Mouse (Mus musculus) stomach, embryonic 16.5 days (tissue): ENCODE measurements at regions not wholly inside any gene's neighbourhood (a gene's known extent, or its start where the extent isn't known, plus 50 kb on each side); places are given as distances from the start of the nearest gene placed in this dataset.

Experiments
- ATAC-seq: fragments of 200-750 bp; cut with Nextera tagmentation; 2 replicates; pipeline ENCODE4 v1.8.0; 2017; ENCODE audit warnings: moderate number of reproducible peaks, moderate TSS enrichment; ENCODE audit not compliant: insufficient read depth, low FRiP score
- H3K27ac ChIP-seq: fragments of 300-500 bp; sonication (generic); 2 replicates; pipeline ENCODE4 v1.5.1; 2014; ENCODE audit warnings: low read length
- H3K27me3 ChIP-seq: fragments of 300-500 bp; sonication (generic); 2 replicates; pipeline ENCODE4 v1.6.1; 2014; ENCODE audit warnings: low read length, control low read depth, mixed read lengths; ENCODE audit not compliant: control insufficient read depth, insufficient read depth
- H3K36me3 ChIP-seq: fragments of 300-500 bp; sonication (generic); 2 replicates; pipeline ENCODE4 v1.6.1; 2014; ENCODE audit warnings: low read length; ENCODE audit not compliant: control insufficient read depth, insufficient read depth
- H3K4me1 ChIP-seq: fragments of 300-500 bp; sonication (generic); 2 replicates; pipeline ENCODE4 v1.6.1; 2014; ENCODE audit warnings: low read length, control low read depth, mixed read lengths; ENCODE audit not compliant: control insufficient read depth, insufficient read depth
- H3K4me2 ChIP-seq: fragments of 300-500 bp; sonication (generic); 2 replicates; pipeline ENCODE4 v1.6.1; 2014; ENCODE audit warnings: low read depth, low read length, mixed read lengths
- H3K4me3 ChIP-seq: fragments of 300-500 bp; sonication (generic); replicated peaks from 2 replicates; pipeline ENCODE4 v1.5.1; 2014; ENCODE audit warnings: mild to moderate bottlenecking, low read length
- H3K9ac ChIP-seq: fragments of 300-500 bp; sonication (generic); 2 replicates; pipeline ENCODE4 v1.6.1; 2014; ENCODE audit warnings: low read length
- H3K9me3 ChIP-seq: fragments of 300-500 bp; sonication (generic); replicated peaks from 2 replicates; pipeline ENCODE4 v1.6.1; 2016; ENCODE audit warnings: low read length, control low read depth; ENCODE audit not compliant: control insufficient read depth
- WGBS: fragments of 180-500 bp; shearing (Covaris S2); extraction: QIAGEN DNeasy Blood & Tissue Kit; methylation state at CpG from one replicate; pipeline ENCODE4 v1.1.7; 2014; 5-methylcytosine and 5-hydroxymethylcytosine counted together

DNA sequence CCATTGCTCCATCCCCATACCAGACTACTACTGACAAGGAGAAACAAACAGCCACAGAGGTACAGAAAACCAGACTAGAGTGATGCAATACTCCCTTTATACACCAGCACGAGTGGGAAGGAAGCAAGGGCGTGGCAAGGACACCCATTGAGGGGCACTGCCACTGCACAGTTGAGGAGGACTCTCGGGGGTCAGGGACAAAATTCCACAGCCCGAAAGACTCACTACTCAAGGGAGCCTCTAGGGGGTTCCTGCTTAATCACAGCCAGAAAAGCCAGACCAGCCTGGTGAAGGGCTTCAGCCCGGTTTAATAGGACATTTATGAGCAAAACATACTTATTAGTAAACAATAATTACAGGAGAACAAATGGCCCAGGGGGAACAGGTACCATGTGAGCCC, 146.0 kb upstream of the Zfp703 start:
- Histone ChIP-seq H3K4me1 (peaks cover 41% of the 10 kb centered on the region), H3K27me3 (no peaks in the 10 kb centered on the region), H3K27ac (no peak overlapping the region), H3K36me3 (no peaks in the 10 kb centered on the region), H3K9me3 (no peaks in the 10 kb centered on the region), H3K4me2 (no peak overlapping the region), H3K4me3 (no peak overlapping the region), H3K9ac (no peak overlapping the region)
- WGBS = 30% methylated on average over 5 of the region's 5 CpGs
- no peak for ATAC-seq

DNA sequence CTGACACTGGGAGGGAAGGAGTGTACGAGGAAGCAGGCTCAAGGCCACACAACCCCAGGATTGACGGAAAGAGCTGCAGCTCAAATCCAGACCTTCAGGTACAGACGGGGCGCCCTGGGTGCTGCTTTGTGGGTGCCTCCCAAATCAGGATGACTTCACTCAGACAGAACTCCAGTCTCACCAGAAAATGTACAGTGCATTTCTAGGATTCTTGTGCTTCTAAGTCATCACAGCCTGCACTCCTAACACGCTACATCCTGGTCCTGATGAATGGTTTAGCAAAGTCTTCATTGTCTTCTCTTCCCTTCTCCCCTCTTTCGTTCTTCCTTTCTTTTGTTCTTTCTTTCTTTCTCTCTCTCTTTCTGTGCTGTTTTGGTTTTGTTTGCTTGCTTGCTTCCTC, 145.3 kb upstream of the Zfp703 start:
- Histone ChIP-seq H3K27me3 (no peaks in the 10 kb centered on the region), H3K9me3 (no peaks in the 10 kb centered on the region), H3K4me3 (no peak overlapping the region), H3K27ac (0 out of 2 replicates have a peak overlapping the region, but pooled peaks have one; percentile 9), H3K36me3 (no peaks in the 10 kb centered on the region), H3K4me1 (peaks cover 41% of the 10 kb centered on the region), H3K4me2 (no peak overlapping the region), H3K9ac (no peak overlapping the region)
- no peak for ATAC-seq
- WGBS = 61% methylated on average over 6 of the region's 6 CpGs

DNA sequence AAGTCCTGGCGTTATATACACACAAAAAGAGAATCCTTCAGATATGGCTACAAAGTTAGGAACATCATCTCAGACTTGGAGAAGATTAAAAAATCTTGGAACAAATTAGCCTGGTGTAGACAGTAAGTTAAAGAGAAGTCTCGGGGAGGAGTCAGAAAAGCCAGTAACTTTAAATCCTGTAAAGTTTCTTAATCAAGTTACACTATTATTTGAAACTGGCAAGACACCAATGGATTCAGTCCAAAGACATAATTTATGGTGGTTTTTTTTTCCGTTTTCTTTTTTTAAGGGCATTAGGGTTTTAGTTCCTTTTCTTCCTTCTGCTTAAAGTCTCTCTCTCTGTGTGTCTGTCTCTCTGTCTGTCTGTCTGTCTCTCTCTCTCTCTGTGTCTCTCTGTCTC, 144.6 kb upstream of the Zfp703 start:
- Histone ChIP-seq H3K27me3 (no peaks in the 10 kb centered on the region), H3K4me3 (no peak overlapping the region), H3K27ac (no peak overlapping the region; the same call in 1 of the 2 replicates), H3K9ac (no peak overlapping the region), H3K4me1 (peaks cover 41% of the 10 kb centered on the region), H3K4me2 (no peak overlapping the region), H3K36me3 (no peaks in the 10 kb centered on the region), H3K9me3 (no peaks in the 10 kb centered on the region)
- ATAC-seq = no peak
- WGBS = 47% methylated on average over 3 of the region's 3 CpGs

DNA sequence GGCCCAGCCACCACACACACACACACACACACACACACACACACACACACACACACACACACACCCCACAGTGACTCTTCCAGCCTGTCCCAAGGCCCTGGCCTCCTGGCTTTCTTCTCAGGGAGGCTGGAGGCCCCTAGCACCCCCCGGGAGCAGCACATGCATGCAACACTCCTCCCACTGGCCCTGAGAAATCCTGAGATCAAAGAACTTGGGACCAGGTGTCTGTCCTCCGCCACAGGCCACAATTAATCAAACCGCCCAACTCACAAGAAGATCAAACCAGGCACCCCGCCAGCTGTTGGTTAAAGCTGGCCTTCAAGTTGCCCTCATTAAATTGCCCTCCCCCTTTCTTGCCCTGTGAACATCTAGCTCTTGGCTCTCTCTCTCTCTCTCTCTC, 143.8 kb upstream of the Zfp703 start:
- Histone ChIP-seq H3K4me3 (no peak overlapping the region), H3K27me3 (no peaks in the 10 kb centered on the region), H3K4me2 (no peak overlapping the region), H3K9me3 (no peaks in the 10 kb centered on the region), H3K36me3 (no peaks in the 10 kb centered on the region), H3K4me1 (peaks cover 39% of the 10 kb centered on the region), H3K9ac (no peak overlapping the region), H3K27ac (no peak overlapping the region)
- 23% methylated on average over 4 of the region's 4 CpGs for WGBS
- ATAC-seq = peak; percentile 65; the same call in 1 of the 2 replicates

DNA sequence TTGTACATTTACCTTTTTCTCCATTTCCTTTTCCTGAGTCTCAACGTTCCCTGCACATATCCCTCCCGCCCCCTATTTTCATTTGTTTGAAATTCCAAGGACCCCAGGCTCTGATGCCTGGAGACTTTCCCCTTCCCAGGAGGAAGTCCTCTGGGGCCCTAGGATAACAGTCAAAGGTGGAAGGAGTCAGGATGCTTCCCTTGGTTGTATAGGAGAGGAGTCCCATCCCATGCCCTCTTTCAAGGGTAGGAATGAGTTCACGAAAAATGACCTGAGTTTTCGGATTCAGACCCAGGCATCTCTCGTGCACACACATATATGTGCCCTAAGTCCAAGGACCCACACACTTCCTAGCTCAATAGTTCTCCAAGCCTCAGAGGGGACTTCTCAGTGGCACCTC, 143.3 kb upstream of the Zfp703 start:
- no peaks in the 10 kb centered on the region for H3K9me3 ChIP-seq
- 54% methylated on average over 5 of the region's 5 CpGs for WGBS
- no peak overlapping the region for H3K27ac ChIP-seq
- no peaks in the 10 kb centered on the region for H3K36me3 ChIP-seq
- no peak overlapping the region for H3K4me3 ChIP-seq
- H3K4me1 ChIP-seq = peaks cover 34% of the 10 kb centered on the region
- no peak overlapping the region for H3K4me2 ChIP-seq
- ATAC-seq = no peak
- H3K27me3 ChIP-seq = no peaks in the 10 kb centered on the region
- no peak overlapping the region for H3K9ac ChIP-seq

DNA sequence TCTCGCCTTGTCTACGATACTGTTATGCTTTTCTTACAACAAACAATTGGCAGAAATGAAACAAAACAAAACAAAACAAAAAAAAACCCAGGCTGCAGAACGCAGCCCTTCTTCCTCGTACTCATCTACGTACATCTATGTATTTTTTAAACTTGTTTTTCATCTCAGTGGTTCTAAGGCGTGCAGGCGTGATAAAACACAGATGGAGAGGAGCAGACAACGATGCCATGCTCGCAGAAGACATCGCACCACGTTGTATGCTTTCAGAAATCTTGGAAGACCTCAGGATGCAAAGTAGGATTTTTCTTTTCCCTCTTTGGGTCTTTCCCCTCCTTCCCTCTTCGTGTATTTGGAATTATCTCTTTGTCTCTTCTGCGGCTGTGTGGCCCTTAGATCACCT, 142.5 kb upstream of the Zfp703 start:
- Histone ChIP-seq H3K9me3 (no peaks in the 10 kb centered on the region), H3K4me3 (no peak overlapping the region), H3K4me1 (peaks cover 34% of the 10 kb centered on the region), H3K36me3 (no peaks in the 10 kb centered on the region), H3K27me3 (no peaks in the 10 kb centered on the region), H3K27ac (no peak overlapping the region), H3K9ac (no peak overlapping the region), H3K4me2 (no peak overlapping the region)
- WGBS = 71% methylated on average over 13 of the region's 13 CpGs
- ATAC-seq = no peak

DNA sequence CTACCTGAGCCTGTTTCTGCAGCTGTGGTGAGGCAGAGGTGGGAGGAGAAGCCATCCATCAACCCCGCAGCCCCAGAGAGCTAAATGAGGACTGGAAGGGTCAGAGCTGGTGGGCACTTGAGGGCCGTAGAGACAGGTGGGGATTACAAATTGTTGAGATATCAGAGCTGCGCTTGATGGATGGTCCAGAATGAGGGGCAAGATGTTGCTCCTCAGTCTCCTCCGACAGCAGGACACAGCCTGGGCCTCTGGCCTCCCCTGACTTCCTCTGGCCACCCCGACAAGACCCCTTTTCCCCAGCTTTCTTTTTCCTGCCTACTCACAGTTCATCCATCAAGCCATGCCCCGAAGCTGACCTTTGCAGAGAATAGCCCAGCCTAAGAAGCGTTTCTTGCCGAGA, 142.0 kb upstream of the Zfp703 start:
- no peaks in the 10 kb centered on the region for H3K9me3 ChIP-seq
- no peak overlapping the region for H3K9ac ChIP-seq
- H3K4me3 ChIP-seq = no peak overlapping the region
- ATAC-seq = no peak
- 48% methylated on average over 8 of the region's 8 CpGs for WGBS
- 0 out of 2 replicates have a peak overlapping the region, but pooled peaks have one; percentile 1 for H3K27ac ChIP-seq
- H3K27me3 ChIP-seq = no peaks in the 10 kb centered on the region
- no peaks in the 10 kb centered on the region for H3K36me3 ChIP-seq
- peaks cover 34% of the 10 kb centered on the region for H3K4me1 ChIP-seq
- no peak overlapping the region for H3K4me2 ChIP-seq

DNA sequence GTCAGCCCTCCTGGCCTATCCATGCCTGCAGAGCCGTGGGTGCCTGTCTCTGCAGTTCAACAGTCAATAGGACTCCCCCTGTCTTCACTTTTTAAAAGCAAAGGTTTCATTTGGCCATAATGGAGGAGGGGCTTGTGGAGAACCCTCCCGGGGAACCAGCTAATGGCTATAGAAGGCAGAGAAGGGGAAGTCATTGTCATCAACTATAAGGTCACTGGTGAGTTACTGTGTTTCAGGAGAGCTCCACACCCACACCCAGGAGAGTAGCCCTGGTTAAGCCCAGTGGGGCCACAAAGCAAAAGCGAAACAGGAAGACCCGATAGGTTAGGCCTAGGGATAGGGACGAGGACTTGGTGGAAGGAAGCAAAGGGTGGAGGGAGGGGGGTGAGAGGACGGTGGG, 141.5 kb upstream of the Zfp703 start:
- WGBS = 53% methylated on average over 6 of the region's 6 CpGs
- peak overlapping the region; percentile 1; the same call in 1 of the 2 replicates for H3K27ac ChIP-seq
- no peaks in the 10 kb centered on the region for H3K36me3 ChIP-seq
- no peaks in the 10 kb centered on the region for H3K9me3 ChIP-seq
- H3K4me2 ChIP-seq = no peak overlapping the region
- no peak overlapping the region for H3K4me3 ChIP-seq
- no peaks in the 10 kb centered on the region for H3K27me3 ChIP-seq
- H3K4me1 ChIP-seq = peaks cover 34% of the 10 kb centered on the region
- H3K9ac ChIP-seq = no peak overlapping the region
- no peak for ATAC-seq

DNA sequence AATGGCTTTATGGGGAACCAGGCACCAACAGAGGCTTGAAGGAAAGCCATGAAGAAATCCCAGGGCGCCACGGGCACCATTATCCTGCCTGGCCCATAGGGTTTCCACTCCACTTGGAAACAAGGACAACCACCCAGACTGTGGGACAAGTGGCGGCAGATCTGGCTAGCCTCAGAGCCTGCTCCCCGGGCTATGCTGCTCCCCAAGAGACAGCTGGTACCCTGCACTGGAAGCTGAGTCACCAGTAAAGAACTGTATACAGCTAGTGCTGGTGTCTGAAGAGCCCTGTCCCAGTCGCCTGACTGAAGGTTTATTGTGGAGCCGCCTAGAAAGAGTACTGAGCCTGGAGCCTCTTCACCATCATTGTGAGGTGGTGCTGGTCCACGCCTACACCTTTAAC, 140.6 kb upstream of the Zfp703 start:
- Histone ChIP-seq H3K27me3 (no peaks in the 10 kb centered on the region), H3K27ac (no peak overlapping the region), H3K4me3 (no peak overlapping the region), H3K4me2 (no peak overlapping the region), H3K9ac (no peak overlapping the region), H3K4me1 (peaks cover 30% of the 10 kb centered on the region), H3K9me3 (no peaks in the 10 kb centered on the region), H3K36me3 (no peaks in the 10 kb centered on the region)
- ATAC-seq = 0 out of 2 replicates have a peak, but pooled peaks have one; percentile 10
- WGBS = 78% methylated on average over 7 of the region's 7 CpGs

DNA sequence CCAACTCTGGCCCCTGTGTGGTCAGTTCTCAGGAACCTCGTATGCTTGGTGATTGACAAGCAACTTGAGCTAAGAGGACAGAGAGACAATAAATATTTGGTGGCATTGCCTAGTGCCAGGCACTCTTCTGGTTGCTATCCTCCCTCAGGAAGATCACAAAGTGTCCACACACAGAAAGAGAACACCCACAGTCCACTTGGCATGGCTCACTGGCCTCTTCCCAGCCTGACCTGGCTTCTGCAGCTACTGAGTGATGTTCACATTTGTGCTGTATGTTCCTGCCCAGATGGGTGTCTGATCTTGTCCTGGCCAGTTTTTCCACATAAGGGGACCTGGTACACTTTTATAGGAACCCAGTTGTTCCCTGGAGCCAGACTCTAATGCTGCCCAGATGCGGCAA, 136.8 kb upstream of the Zfp703 start:
- Histone ChIP-seq H3K4me1 (peaks cover 18% of the 10 kb centered on the region; the same call in 1 of the 2 replicates), H3K27me3 (no peaks in the 10 kb centered on the region), H3K9me3 (no peaks in the 10 kb centered on the region), H3K4me2 (no peak overlapping the region), H3K9ac (no peak overlapping the region), H3K4me3 (no peak overlapping the region), H3K36me3 (no peaks in the 10 kb centered on the region), H3K27ac (peak overlapping the region; percentile 85)
- 54% methylated on average over 2 of the region's 2 CpGs for WGBS
- no peak for ATAC-seq
